Mouse (Mus musculus): Measurements from ENCODE around the gene Tmem9.

DNA sequence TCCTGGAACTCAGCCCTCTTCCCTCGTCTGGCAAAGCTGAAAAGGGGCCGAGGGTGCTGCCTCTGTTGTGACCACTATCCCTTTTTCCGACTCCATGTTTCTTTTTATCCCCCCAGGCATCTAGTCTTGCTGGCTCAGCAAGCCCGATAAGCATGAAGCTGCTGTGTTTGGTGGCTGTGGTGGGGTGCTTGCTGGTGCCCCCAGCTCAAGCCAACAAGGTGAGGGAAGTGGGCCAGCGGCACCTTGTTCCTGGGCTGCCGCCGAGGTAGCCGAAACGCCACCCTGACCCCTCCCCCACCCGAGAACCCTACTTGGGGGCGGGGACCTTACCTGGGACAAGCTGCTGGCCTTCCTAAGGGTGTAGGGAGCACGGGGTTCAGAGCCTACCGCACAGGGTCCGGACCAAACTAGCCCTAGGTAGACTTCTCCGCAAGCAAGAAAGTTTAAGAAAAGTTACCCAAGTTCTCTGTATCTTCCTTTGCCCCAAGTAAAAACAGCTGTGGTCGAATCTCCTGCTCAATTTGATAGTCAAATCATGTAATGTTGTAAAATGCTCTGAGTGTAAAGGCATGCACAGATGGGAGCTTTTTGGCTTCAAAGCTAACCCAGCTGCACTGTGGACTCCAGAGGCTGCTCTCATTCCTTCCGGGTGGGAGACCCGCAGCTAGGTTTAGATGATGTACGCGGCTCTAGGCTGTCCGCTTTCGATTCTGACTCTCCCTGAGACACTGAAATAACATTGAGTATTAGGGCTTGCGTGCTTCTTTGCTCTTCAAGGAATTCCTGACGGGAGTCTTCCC is 10.6 kb downstream of the Tmem9 start:
- TF ChIP-seq CTCF (IDR thresholded peaks at IDR 0.05; ENCODE audit: low read depth) (no peak), EP300 (IDR thresholded peaks at IDR 0.05; ENCODE audit: low read depth) (no peak)
